Mouse (Mus musculus) hindbrain, embryonic 14.5 days (tissue): Measurements from ENCODE around the gene Thra. TPM values are rescaled to one million over a fixed set of nuclear protein-coding genes. Genes with fewer than 3 reads are reported as not detected.

Experiments used
- ATAC-seq: fragments of 200-750 bp; cut with Nextera tagmentation; 2 replicates; pipeline ENCODE4 v1.8.0; 2017; ENCODE audit warnings: moderate number of reproducible peaks, mild to moderate bottlenecking, moderate TSS enrichment, moderate library complexity; ENCODE audit not compliant: low FRiP score
- DNase-seq: peaks from one replicate; pipeline ENCODE4 v3.0.0-alpha.2; 2015; ENCODE audit warnings: low spot score
- H3K27ac ChIP-seq: fragments of 300-500 bp; sonication (generic); 2 replicates; pipeline ENCODE4 v1.5.1; 2014; ENCODE audit warnings: mild to moderate bottlenecking, moderate library complexity
- H3K27me3 ChIP-seq: fragments of 300-500 bp; sonication (generic); 2 replicates; pipeline ENCODE4 v1.6.1; 2014; ENCODE audit warnings: mild to moderate bottlenecking, low read length, mixed read lengths; ENCODE audit not compliant: control insufficient read depth, insufficient read depth
- H3K36me3 ChIP-seq: fragments of 300-500 bp; sonication (generic); replicated peaks from 2 replicates; pipeline ENCODE4 v1.6.1; 2014; ENCODE audit not compliant: control insufficient read depth, insufficient read depth
- H3K4me1 ChIP-seq: fragments of 300-500 bp; sonication (generic); replicated peaks from 2 replicates; pipeline ENCODE4 v1.6.1; 2014; ENCODE audit warnings: antibody characterized with exemption, low read length, mixed read lengths; ENCODE audit not compliant: control insufficient read depth, insufficient read depth
- H3K4me2 ChIP-seq: fragments of 300-500 bp; sonication (generic); replicated peaks from 2 replicates; pipeline ENCODE4 v1.6.1; 2014; ENCODE audit warnings: mild to moderate bottlenecking, moderate library complexity
- H3K4me3 ChIP-seq: fragments of 300-500 bp; sonication (generic); replicated peaks from 2 replicates; pipeline ENCODE4 v1.5.1; 2014; ENCODE audit warnings: mild to moderate bottlenecking, low read length
- H3K9ac ChIP-seq: fragments of 300-500 bp; sonication (generic); 2 replicates; pipeline ENCODE4 v1.6.1; 2014
- H3K9me3 ChIP-seq: fragments of 300-500 bp; sonication (generic); 2 replicates; pipeline ENCODE4 v1.6.1; 2016; ENCODE audit warnings: low read length; ENCODE audit not compliant: control insufficient read depth
- WGBS: fragments of 180-500 bp; shearing (Covaris S2); extraction: QIAGEN DNeasy Blood & Tissue Kit; methylation state at CpG from one replicate; pipeline ENCODE4 v1.1.7; 2014; 5-methylcytosine and 5-hydroxymethylcytosine counted together
- polyA plus RNA-seq: library from polyadenylated mRNA; unstranded; fragments of >200 nt; fragmentation: Nextera tagmentation; extraction: Ambion mirVana; gene quantifications from 2 replicates; pipeline ENCODE4 v1.2.1, GENCODE M21; 2014

Thra gene
- polyA plus RNA-seq, 1 experiment from 2014 or later = 165 TPM

DNA sequence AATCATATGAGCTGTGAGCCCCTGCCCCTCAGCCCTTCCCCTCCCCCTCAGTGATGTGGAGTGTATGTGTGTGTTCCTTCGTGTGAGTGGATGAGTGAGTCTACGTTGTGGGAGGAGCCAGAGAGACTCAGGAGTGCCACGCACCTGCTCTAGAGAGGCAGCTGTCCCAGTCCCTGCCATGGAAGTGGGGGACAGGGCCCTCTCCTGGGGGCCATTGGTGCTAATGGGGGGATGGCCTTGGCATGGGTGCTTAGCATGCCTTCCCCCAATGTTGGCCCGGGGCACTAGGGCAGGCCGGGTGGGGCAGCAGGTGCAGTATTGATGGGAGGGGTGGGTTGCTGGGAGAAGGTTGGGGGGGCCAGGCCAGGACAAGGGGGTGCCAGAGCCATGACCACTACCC is 26.4 kb downstream of the Thra start:
- Histone ChIP-seq H3K36me3 (peaks cover 82% of the 10 kb centered on the region), H3K9ac (peak overlapping the region; percentile 40; the same call in 1 of the 2 replicates), H3K27ac (peak overlapping the region; percentile 77), H3K4me2 (no peak overlapping the region), H3K9me3 (no peaks in the 10 kb centered on the region), H3K27me3 (no peaks in the 10 kb centered on the region), H3K4me1 (peaks cover 37% of the 10 kb centered on the region), H3K4me3 (no peak overlapping the region)
- ATAC-seq (peak; percentile 3; the same call in 1 of the 2 replicates), DNase-seq (no peak)
- 32% methylated on average over 5 of the region's 5 CpGs for WGBS

DNA sequence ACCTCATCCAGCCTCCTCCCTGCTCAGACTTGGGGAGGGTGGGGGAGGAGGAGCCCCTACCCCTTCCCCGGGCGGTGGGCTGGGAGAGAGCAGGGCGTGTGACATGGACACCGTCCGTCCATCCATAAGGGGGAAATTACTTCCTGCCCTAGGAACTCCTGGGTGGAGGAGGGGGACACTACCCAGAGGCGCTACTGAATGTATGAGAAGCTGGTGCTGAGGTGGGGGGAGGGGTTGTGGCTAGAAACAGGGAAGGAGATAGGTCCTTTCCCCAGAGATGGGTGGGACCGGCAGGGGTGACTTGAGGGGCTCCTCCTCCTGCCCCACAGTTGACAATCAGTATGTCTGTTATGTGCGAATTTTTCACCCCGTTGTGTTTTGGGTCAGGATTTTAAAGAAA is 26.8 kb downstream of the Thra start:
- Histone ChIP-seq H3K9ac (peak overlapping the region; percentile 40), H3K4me2 (no peak overlapping the region), H3K27me3 (no peaks in the 10 kb centered on the region)

DNA sequence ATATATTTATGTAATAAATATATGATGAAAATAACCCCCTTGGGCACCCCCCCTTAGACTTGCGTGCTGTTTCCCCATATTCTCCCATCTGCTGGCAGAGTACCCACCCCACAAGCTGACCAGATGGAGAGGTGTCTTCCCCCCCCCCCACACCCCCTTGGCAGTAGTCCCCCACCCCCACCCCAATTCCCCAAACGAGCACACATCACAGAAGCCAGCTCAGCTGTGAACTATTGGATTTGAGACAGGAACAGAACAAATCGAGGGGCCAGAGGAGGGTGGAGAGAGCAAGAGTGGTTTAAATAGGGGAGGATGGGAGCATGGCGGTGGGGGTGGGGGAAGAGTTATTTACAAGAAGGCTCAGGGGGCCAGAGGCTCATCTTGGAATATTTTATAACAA is 27.3 kb downstream of the Thra start:
- Histone ChIP-seq H3K9me3 (no peaks in the 10 kb centered on the region), H3K4me3 (no peak overlapping the region), H3K4me1 (peaks cover 37% of the 10 kb centered on the region), H3K4me2 (peak overlapping the region; percentile 33), H3K27ac (peak overlapping the region; percentile 77), H3K27me3 (no peaks in the 10 kb centered on the region), H3K9ac (no peak overlapping the region), H3K36me3 (peaks cover 73% of the 10 kb centered on the region)
- no peak for ATAC-seq
- WGBS = 11% methylated on average over 4 of the region's 4 CpGs
- DNase-seq = no peak

More for the DNA sequence above, 26.8 kb downstream of the Thra start:
- H3K4me1 ChIP-seq = peaks cover 37% of the 10 kb centered on the region
- 14% methylated on average over 9 of the region's 9 CpGs for WGBS
- ATAC-seq = no peak; the same call in 1 of the 2 replicates
- no peaks in the 10 kb centered on the region for H3K9me3 ChIP-seq
- H3K36me3 ChIP-seq = peaks cover 78% of the 10 kb centered on the region
- DNase-seq = no peak
- H3K4me3 ChIP-seq = no peak overlapping the region
- H3K27ac ChIP-seq = peak overlapping the region; percentile 77

DNA sequence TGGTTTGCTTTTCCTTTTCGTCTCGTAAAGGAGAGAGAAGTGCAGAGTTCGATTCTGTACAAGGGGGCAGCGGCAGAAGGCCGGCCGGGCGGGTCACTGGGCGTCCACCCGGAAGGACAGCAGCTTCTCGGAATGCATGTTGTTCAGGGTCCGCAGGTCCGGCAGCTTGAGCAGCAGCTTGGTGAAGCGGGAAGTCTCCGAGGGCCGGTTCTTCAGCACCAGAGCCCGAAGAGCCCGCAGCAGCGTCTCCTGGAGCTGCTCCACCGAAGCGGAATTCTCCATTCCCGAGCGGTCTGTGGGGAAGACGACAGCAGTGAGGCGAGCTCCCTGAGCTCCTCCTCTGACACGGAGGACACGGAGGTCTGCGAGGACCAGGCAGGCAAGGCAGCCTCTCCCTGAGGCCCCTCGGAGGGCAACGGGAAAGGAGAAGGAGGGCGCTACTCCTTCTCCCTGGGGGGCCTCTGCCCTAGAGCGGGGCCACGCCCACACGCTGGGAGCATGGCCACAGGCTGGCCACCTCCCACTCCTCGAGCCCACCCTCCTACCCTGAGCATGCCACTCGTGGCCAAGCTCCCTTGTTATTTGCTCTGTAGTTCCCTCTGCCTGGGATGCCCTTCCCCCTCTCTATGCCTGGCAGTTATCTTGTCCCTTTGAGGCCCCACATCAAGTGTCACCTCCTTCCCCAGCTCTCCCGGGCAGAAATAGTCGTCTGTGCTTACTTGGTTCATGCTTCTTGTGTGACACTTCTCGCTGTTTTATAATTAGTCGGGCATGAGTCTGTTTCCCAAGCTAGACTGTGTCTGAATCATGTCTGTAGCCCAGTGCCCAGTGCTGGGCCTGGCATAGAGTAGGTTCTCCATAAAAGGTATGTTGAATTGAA is 27.9 kb downstream of the Thra start:
- H3K4me3 ChIP-seq = no peak overlapping the region
- peak overlapping the region; percentile 33 for H3K4me2 ChIP-seq
- DNase-seq = no peak
- no peaks in the 10 kb centered on the region for H3K9me3 ChIP-seq
- H3K4me1 ChIP-seq = peaks cover 42% of the 10 kb centered on the region
- H3K36me3 ChIP-seq = peaks cover 67% of the 10 kb centered on the region
- H3K27me3 ChIP-seq = no peaks in the 10 kb centered on the region
- 21% methylated on average over 35 of the region's 39 CpGs for WGBS
- no peak for ATAC-seq
- H3K9ac ChIP-seq = no peak overlapping the region
- H3K27ac ChIP-seq = peak overlapping the region; percentile 77

DNA sequence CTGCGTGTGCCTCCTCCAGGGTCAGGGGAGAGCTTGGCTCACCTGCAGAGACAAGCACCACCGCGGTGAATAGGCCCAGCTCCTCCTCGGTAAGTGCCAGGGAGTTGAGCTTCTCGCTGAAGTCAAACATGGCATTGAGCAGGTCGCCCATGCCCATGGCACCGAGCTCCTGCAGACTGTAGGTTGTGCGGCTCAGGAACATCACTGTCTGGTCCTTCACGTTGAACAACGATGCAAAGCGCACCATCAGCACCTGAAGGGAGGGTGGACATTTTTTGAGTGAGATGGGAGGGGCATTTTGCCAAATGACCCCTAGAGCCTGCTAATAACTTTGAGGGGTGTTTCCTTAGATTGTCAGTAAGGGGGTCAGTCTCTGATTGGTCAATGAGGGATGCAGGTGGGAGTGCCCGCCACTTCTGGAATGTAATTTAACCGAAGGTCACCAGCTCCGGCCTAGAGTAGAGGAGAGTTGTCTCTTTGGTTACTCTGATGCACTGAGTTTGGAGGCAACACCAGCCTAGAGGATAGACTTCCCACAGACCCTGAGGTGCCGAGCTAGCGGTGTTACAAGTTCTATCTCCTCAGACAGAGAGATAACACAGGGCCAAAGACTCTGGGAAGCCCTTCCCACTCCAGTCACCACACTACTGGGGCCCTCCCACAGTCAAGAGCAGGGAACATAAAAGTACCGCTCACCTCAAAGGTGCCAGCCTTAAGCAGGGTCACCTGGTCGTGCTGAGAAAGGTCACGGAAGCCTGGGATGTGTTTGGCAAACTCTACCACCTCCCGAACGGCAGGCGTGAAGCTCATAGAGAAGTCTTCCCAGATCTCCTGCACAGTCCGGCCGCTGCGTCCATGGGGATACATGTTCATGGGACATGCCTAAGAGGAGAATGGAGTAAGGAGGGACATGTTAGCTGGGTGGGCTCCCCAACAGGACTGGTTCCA is 28.8 kb downstream of the Thra start:
- Histone ChIP-seq H3K9me3 (no peaks in the 10 kb centered on the region), H3K4me2 (no peak overlapping the region), H3K4me1 (peaks cover 49% of the 10 kb centered on the region), H3K27ac (no peak overlapping the region), H3K36me3 (peaks cover 58% of the 10 kb centered on the region), H3K27me3 (no peaks in the 10 kb centered on the region), H3K9ac (no peak overlapping the region), H3K4me3 (no peak overlapping the region)
- 89% methylated on average over 25 of the region's 25 CpGs for WGBS
- ATAC-seq = no peak
- no peak for DNase-seq

DNA sequence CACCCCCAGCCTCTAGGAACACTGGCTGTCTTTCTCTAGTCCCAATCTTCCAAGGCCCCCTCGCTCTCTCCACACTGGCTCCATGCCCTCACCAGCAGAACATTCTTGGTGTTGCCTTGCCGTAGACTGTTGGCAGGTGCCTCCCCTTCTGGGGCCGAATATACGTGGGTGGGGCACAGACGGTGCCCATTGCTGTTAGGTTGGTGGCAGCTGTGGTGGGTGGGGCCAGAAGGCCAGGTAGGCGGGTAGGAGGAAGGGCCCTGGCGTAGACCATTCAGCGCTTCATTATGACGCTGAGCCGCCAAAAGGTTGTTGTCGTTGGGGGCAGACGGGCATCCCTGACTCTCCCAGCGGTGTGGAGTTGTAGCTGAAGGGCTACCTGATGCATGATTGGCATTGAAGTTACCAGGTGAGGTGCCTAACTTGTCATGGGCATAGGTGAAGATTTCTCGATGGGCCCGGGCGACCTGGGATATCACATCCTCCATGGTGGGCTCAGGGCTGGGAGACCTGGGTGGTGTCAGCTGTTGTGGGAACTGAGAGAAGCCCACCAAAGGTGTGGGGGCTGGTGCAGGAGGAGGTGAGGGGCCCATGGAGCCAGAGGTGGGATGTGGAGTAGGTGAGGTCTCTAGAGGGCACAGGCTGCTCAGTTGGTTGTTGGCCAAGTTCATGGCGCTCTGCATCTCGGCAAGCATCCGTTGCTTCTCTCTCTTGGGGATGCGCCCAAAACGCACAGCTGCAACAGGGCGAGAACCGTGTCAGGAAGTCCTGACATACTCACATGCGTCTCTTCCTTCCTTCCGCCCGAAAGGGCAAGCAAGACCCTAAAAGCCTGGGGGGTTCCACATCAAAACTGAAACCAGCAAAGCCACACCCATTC is 29.9 kb downstream of the Thra start:
- no peak overlapping the region for H3K9ac ChIP-seq
- no peaks in the 10 kb centered on the region for H3K27me3 ChIP-seq
- 93% methylated on average over 26 of the region's 26 CpGs for WGBS
- H3K4me3 ChIP-seq = no peak overlapping the region
- no peak overlapping the region for H3K27ac ChIP-seq
- DNase-seq (no peak), ATAC-seq (no peak)
- peaks cover 47% of the 10 kb centered on the region for H3K36me3 ChIP-seq
- H3K9me3 ChIP-seq = no peaks in the 10 kb centered on the region
- H3K4me1 ChIP-seq = peaks cover 53% of the 10 kb centered on the region
- H3K4me2 ChIP-seq = no peak overlapping the region

DNA sequence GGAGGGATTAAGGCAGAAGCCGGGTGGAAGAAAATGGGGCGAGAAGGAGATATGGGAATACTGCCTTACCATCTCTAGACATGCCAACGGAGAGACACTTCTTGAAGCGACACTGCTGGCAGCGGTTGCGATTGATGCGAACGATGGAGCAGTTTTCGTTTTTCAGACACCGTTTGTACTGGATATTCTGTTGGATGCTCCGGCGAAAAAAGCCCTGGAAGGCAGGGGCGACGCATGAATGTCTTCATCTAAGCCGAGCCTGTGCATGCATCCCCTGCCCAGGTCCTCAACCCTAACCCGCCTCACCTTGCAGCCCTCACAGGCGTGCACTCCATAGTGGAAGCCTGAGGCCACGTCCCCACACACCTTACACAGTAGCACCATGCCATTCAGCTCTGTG is 30.7 kb downstream of the Thra start:
- no peak for DNase-seq
- WGBS = 95% methylated on average over 18 of the region's 18 CpGs

DNA sequence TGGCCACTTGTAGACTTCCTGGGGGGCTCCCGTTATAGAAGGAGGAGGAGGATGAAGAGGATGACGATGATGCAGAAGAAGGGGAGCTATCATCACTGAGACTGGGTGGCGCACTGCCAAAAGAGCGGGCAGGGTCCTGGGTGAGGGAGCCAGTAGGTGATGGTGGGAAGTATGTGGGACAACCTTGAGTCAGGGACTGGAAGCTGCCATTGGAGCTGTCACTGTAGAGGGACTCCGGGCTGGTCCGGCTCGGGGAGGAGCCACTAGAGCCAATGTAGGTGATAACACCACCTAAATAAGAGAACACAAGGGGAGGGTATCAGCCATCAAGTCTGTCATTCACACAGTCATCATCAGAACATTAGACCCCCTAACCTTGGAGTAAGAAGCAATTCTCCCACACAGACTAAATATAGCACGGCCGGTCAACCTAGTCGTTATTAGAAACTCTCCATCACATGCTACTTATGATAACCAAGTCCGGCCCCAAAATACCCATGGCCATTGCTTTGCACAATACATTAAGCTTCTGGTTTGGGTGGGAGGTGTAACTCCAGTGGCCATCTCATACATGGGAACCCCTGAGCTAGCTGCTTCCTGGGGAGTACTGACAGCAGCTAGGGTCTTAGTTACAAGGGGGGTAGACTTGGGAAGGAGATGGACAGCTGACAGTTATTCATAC is 31.5 kb downstream of the Thra start:
- ATAC-seq = no peak
- Histone ChIP-seq H3K27me3 (no peaks in the 10 kb centered on the region), H3K4me2 (no peak overlapping the region), H3K4me1 (peaks cover 54% of the 10 kb centered on the region), H3K9ac (no peak overlapping the region), H3K9me3 (no peaks in the 10 kb centered on the region), H3K4me3 (no peak overlapping the region), H3K27ac (no peak overlapping the region), H3K36me3 (peaks cover 34% of the 10 kb centered on the region)
- DNase-seq = no peak
- WGBS = 96% methylated on average over 11 of the region's 11 CpGs

More for the DNA sequence above, 30.7 kb downstream of the Thra start:
- peaks cover 40% of the 10 kb centered on the region for H3K36me3 ChIP-seq
- H3K27me3 ChIP-seq = no peaks in the 10 kb centered on the region
- no peak for ATAC-seq
- H3K4me3 ChIP-seq = no peak overlapping the region
- H3K4me2 ChIP-seq = no peak overlapping the region
- H3K9me3 ChIP-seq = no peaks in the 10 kb centered on the region
- peaks cover 53% of the 10 kb centered on the region for H3K4me1 ChIP-seq
- H3K9ac ChIP-seq = no peak overlapping the region
- H3K27ac ChIP-seq = no peak overlapping the region
